Comparison of ENCODE assay signal across 8 mouse cellular contexts in genomic region chr1:36920154-36920716, GRCm38 (mm10). TPM values are rescaled to one million over a fixed set of nuclear protein-coding genes. Genes with fewer than 3 reads are reported as not detected.
DNase-seq lines count a peak whose midpoint lies in the region; ATAC-seq and TF ChIP-seq lines count a peak whose summit lies in the region.

No protein-coding gene starts in this region.

- ATAC-seq in G1E (ENCODE audit: extremely low read depth, insufficient number of reproducible peaks, low FRiP score, poor library complexity, severe bottlenecking), result peak; percentile 67
- peak; percentile 74 for ATAC-seq in heart, embryonic 16.5 days (replicated peaks; ENCODE audit: extremely low read depth, insufficient read depth, low FRiP score)

- peaks cover 61% of the 10 kb centered on the region for H3K36me3 ChIP-seq in G1E (replicated peaks)
- no peaks in the 10 kb centered on the region for H3K36me3 ChIP-seq in heart, embryonic 16.5 days (ENCODE audit: control insufficient read depth, insufficient read depth)

- H3K9me3 ChIP-seq in G1E (replicated peaks), result no peaks in the 10 kb centered on the region
- H3K9me3 ChIP-seq in heart, embryonic 16.5 days (replicated peaks; ENCODE audit: control insufficient read depth, low read length), result no peaks in the 10 kb centered on the region

- peak overlapping the region; percentile 19 for H3K4me2 ChIP-seq in heart, embryonic 16.5 days (ENCODE audit: low read depth, low read length)

- WGBS in heart, embryonic 16.5 days, result 1% methylated on average over 3 of the region's 3 CpGs

- H3K27me3 ChIP-seq in G1E (ENCODE audit: insufficient read depth, low read length), result no peaks in the 10 kb centered on the region
- H3K27me3 ChIP-seq in heart, embryonic 16.5 days (ENCODE audit: control insufficient read depth, insufficient read depth, low read length), result no peaks in the 10 kb centered on the region

- H3K4me3 ChIP-seq in G1E (ENCODE audit: low read depth, low read length), result peak overlapping the region; percentile 60; the same call in 1 of the 2 replicates
- no peak overlapping the region for H3K4me3 ChIP-seq in heart, embryonic 16.5 days (ENCODE audit: low read length)

- H3K4me1 ChIP-seq in G1E (ENCODE audit: insufficient read depth, low read depth, low read length), result peaks cover 95% of the 10 kb centered on the region
- H3K4me1 ChIP-seq in heart, embryonic 16.5 days (ENCODE audit: control insufficient read depth, insufficient read depth, low read length), result peaks cover 65% of the 10 kb centered on the region

- no peak for TF ChIP-seq CTCF in G1E (IDR thresholded peaks at IDR 0.05; ENCODE audit: low read depth, low read length)

- peak overlapping the region; percentile 41; the same call in 1 of the 2 replicates for H3K9ac ChIP-seq in heart, embryonic 16.5 days (ENCODE audit: low read length)

- peak overlapping the region; percentile 92 for H3K27ac ChIP-seq in heart, embryonic 16.5 days (ENCODE audit: low read length)

- DNase-seq in gastrocnemius, adult 18-20 months (ENCODE audit: low spot score), result peak; percentile 41
- DNase-seq in gastrocnemius, adult 8-10 months (ENCODE audit: low spot score in 2 of 2), result no peak
- peak; percentile 67 for DNase-seq in G1E (ENCODE audit: low spot score)
- DNase-seq in cerebellum, postnatal 36 days, result peak; percentile 33 to 39
- peak; percentile 75 to 77 for DNase-seq in kidney, postnatal 36 days
- peak; percentile 78 to 89 for DNase-seq in lung, postnatal 4 days
- DNase-seq in thymus, postnatal 10 days (ENCODE audit: low spot score in 2 of 2), result peak; percentile 39 to 43

RNA-seq across cellular contexts. Expression of gene Tmem131, which starts 23.2 kb away (rescaled TPM):
- 10 to 100 TPM; 29.1 to 32.1 TPM for total RNA-seq in gastrocnemius, adult 18-20 months (2021)
- total RNA-seq in gastrocnemius, adult 8-10 months (2022), result 10 to 100 TPM; 22.6 to 28.6 (median 27.4) TPM
- total RNA-seq in G1E (2014; fragmentation: Nextera tagmentation), result 298 and 313 TPM in 2 replicates
- total RNA-seq in G1E (2017), result 50.2 and 51.0 TPM in 2 replicates
- polyA plus RNA-seq in G1E (2012), result 98.2 and 108 TPM in 2 replicates
- 8.9 and 9.0 TPM in 2 replicates for polyA plus RNA-seq in heart, embryonic 16.5 days (2015; fragmentation: Nextera tagmentation; extraction: Ambion mirVana)

Comparison
In these comparisons a context has a peak if more than half of its experiments do, and no peak if none do; other contexts are left out.
1. DNase-seq: peak in gastrocnemius, adult 18-20 months (single experiment), G1E (single experiment), cerebellum, postnatal 36 days (2 of 2), kidney, postnatal 36 days (2 of 2), lung, postnatal 4 days (2 of 2) and thymus, postnatal 10 days (2 of 2); none in gastrocnemius, adult 8-10 months (0 of 2).